Mouse (Mus musculus) heart, postnatal 36 days (tissue): ENCODE measurements around the gene Lrpap1. TPM values are rescaled to one million over a fixed set of nuclear protein-coding genes. Genes with fewer than 3 reads are reported as not detected.

ENCODE experiments used
- DNase-seq, 2 experiments: peaks; one replicate each; pipeline ENCODE4 v3.0.0; 2021 to 2022
- intact Hi-C: fragments of 180-260 bp; cut with DNase I; formaldehyde crosslinking; loops from one replicate; pipeline ENCODE4 v1.15.1; 2025
- total RNA-seq, 2 experiments: library from RNA; stranded (reverse); gene quantifications; 2 replicates each; pipeline ENCODE4 v1.2.3; 2021

Gene Lrpap1
- 10 to 100 TPM; 51.5 to 54.2 TPM for total RNA-seq

- intact Hi-C loops, result loop anchor here (10.0 kb wide), 1 partner anchor 580 kb away; the partner anchor contains the start of gene Sh3bp2
- peak; percentile 90 to 91 for DNase-seq
Measured at GRCm38 (mm10) chr5:35104960-35105921, at the start of gene Lrpap1. Gene Lrpap1 (minus strand): TSS chr5:35105766.

DNA sequence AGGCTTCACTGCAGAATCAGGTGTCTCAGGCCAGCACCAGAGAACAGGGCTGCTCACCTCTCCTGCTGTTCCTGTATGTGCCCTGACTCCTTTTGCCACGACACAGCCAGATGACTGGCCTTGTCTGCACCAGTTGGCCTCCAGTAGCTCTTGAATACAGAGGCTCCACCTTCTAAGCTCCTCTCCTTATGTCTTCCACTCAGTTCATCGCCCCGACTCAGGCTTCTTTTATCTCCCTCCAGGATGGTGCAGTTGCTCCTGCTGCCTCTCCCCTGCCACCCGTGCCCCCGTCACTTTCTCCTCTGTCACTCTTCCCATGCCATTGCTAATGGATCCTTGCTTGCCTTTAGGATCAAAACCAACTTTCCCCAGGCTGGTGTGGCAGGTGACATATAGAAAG lies 44.4 kb upstream of the Lrpap1 start:
- intact Hi-C loops, result no loop called here
- DNase-seq, result no peak

DNA sequence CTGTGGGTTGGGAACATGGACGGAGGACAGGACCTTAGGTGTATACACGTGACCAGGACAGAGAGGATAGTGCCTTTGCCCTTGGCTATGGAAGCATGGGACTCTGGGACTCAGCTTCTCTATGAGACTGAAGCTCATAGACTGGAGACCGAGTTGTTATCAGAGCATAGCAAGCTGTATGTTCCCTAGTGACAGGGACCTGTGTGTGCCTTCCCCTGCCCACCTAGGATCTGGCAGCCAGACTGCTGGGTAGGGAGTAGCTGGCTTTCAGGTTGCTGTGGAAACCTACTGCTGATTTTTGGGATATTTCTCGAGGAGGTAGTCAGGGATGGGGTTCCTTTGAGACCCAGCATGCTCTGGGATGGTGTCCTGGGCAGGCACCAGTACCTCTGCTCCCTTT lies 44.0 kb upstream of the Lrpap1 start:
- no peak for DNase-seq
- intact Hi-C loops, result no loop called here

DNA sequence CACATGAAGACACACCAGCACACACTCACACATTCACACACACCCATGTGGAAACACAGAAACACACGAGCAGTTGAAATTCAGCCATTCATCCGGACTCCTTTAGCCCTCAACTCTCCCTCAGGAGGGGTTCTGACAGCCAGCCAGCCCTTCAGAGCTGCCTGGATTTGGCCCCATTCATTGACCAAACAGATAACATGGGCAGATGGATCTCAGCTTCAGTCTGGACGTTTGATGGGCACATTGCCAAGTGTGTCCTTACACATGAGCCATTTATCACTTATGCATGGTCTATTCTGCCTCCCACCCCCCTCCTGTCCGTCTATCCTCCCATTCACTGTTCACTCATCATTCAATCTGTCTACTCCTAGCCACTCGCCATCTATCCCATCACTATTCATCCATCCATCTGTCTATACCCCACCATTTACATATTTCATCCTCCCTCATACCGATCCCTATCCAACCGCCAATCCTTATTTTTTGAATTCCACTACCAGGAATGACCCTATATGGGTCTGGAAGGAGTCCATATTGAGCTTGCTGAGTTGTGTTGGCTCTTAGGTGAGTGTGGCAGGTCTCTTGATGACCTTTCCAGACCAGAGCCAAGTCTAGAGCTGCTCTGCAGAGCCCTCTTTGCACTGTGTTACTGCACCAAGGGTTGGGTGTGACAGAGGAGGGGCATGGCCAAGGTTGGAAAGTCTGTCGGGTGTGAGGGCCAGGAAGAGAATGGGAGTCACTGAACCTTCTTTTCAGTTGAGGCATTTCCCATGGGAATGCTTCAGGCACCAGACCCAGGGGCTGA lies 42.6 kb upstream of the Lrpap1 start:
- intact Hi-C loops, result no loop called here

DNA sequence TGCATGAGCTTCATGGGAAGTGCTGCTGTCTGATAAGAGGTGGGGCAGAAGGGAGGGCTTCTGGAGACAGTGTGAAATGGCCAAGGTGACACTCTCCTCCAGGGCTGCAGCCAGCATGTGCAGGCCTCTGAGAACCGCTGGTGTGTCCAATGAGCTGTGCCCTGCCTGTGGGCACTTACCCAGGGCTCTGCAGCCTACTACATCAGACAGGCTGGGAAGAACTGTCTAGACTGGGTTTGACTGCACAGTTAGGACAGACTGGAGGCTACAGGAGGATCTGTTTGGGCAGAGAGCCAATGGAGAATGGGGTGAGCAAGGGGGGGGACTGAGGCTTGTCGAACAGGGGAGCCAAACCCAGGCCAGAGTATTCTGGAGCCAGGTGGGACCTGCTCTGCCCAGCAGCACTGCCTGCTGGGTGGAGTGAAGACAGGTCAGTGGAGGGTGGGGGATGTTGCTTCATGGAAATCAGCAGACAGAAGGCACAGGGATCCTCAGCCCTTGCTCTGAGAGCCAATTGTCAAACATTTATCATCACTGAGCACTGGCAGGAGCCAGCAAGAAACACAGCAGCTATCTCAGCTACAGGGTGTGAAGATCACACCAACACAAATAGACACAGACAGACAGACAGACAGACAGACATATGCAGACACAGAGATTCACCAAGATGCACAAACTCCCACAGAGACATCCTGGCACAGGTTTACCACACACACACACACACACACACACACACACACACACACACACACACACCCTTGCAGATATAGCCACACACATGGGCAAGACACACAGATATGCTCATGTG lies 41.8 kb upstream of the Lrpap1 start:
- intact Hi-C loops, result no loop called here
- DNase-seq, result no peak

More for the DNA sequence above, 42.6 kb upstream of the Lrpap1 start:
- no peak for DNase-seq

DNA sequence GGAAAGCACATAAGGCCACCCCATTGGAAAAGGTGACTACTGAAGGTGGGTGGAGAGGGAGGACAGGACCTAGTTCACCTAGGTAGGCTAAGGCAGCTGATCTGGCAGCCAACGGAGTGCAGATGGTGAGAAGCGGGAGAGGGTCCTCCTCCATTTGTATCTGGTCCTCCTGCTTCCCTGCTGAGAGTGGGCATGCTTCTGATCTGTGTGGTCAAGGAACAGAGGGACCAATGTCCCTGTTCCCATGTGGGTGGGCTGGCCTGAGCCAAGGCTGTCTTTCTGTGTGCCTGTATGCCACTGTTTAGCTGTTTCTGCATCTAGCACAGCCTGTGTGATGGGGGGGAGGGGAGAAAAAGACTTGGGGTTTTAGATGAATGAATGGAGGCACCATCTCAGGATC lies 41.2 kb upstream of the Lrpap1 start:
- intact Hi-C loops, result no loop called here

GRCm38 (mm10) chr5:35144716-35145115 lies 39.1 kb upstream of the Lrpap1 start:
- DNase-seq, result no peak
- intact Hi-C loops, result no loop called here

More for the DNA sequence above, 41.2 kb upstream of the Lrpap1 start:
- no peak for DNase-seq

DNA sequence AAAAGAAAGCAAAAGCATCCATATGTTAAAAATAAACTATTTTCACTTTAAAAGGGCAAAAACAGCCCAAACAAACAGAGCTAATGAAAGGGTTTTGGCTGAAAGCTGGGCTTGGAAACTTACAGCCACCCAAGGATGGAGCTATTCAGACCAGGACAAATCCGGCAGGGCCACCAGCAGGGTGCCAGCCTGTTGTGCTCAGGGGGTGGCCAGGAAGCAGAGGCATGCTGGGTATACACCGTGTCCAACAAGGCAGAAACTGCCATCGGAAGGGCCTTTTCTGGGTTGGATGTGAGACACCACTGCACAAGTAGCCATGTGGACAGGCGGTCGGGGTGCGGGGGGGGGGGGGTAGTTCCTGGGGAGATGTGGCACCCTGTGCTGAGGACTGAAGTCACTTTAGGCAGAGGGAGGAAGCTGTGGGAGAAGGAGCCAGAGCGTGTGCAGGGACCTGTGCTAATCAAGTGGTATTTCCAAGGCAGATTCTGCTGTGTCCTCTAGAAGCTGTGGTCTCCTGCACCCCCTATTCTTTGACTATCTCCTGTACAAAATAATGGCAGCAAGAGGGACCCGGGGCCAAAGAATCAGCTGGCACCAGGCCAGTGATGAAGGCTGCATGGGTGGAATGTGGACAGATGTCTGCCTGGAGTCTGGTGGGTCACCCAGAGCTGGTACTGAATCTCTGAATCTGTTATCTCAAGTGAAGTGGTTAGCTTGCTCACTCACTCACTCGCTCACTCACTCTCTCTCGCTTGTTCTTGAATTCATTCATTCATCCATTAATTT lies 38.1 kb upstream of the Lrpap1 start:
- no peak for DNase-seq
- intact Hi-C loops, result no loop called here

- intact Hi-C loops, result no loop called here
- no peak for DNase-seq
Measured at GRCm38 (mm10) chr5:35142910-35143309, 37.3 kb upstream of the Lrpap1 start.

DNA sequence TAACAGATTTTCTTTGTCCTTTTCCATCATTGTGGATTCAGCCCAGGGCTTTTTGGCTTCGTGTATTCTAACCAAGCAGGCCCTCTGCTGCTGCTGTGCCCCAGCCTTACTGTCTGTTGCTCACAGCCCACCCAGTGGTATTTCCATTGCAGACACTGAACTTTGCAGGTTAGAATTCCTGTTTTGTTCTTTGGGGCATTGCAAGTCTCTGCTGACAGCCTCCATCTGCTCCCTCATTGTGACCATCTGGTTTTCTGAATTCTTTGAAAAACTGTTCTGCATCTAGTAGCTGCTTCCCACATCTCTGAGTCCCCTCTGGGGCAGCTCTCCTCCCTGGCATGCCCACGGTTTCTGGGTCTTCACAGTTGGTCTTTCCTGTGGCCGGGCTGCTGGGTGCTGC lies 35.8 kb upstream of the Lrpap1 start:
- no peak for DNase-seq
- intact Hi-C loops, result no loop called here

DNA sequence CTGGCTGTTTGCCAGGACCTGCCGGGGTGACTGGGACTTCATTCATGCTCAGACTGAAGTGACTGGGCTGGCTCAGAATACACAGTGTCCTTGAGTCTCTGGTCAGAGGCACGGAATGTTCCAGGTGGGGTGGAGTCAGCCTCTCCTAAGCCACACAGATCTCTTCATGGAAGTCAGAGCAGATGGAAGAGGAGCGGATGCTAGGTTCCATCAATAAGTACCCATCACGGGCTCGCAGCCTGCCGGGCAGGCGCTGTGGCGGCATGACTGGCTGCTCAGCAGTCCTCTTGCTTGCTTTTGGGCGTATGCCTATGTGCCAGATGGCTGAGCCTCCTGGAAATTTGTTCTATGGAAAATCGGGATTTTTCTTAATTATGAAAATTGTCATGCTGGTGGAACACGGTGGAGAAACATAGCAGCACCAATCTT lies 32.6 kb upstream of the Lrpap1 start:
- no peak for DNase-seq
- intact Hi-C loops, result no loop called here

GRCm38 (mm10) chr5:35137510-35138182 lies 32.1 kb upstream of the Lrpap1 start:
- intact Hi-C loops, result no loop called here
- no peak for DNase-seq

DNA sequence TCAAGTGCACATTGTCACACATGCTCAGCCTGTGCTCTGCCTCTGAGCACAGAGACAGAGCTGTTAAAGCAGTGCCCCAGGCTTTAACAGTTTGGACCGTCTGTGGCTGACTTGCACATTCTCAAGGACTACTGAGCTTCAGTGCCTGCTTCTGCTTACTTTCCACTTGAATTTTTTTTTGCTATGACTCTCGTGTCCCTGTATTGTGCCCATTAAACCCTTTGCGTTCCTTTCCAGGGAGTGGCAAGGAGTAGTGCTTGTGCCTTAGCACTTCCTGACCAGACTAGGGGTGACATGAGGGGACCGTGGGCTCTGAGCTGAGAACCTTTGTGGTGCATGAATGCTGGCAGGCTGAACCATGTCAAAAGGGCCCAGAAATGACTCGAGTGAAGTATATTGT lies 30.3 kb upstream of the Lrpap1 start:
- intact Hi-C loops, result no loop called here

GRCm38 (mm10) chr5:35134286-35134685 lies 28.7 kb upstream of the Lrpap1 start:
- DNase-seq, result no peak
- intact Hi-C loops, result loop anchor here (5.0 kb wide), 2 partner anchors 82 to 213 kb away; no protein-coding TSS in a partner anchor

More for the DNA sequence above, 30.3 kb upstream of the Lrpap1 start:
- no peak for DNase-seq

DNA sequence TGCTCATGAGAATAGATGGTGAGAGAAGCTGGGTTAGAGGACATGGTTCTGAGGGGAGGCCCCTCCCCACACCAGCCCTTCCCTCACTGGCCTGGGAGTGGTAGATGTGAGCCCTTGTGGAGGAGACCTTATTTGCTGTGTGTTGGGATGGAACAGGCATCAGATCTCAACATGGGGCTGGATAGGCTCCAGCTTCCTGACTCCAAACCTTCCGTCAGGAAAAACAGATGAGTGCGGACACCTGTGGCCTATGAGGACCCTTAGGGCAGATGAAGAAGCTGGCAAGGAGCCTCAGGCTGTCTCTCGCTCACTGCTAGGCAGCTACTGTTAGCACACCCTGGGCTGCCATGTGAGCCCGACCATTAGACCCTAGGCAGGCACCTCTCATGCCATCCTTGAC lies 27.9 kb upstream of the Lrpap1 start:
- intact Hi-C loops, result loop anchor here (5.0 kb wide), 2 partner anchors 81 to 214 kb away; no protein-coding TSS in a partner anchor
- no peak for DNase-seq

DNA sequence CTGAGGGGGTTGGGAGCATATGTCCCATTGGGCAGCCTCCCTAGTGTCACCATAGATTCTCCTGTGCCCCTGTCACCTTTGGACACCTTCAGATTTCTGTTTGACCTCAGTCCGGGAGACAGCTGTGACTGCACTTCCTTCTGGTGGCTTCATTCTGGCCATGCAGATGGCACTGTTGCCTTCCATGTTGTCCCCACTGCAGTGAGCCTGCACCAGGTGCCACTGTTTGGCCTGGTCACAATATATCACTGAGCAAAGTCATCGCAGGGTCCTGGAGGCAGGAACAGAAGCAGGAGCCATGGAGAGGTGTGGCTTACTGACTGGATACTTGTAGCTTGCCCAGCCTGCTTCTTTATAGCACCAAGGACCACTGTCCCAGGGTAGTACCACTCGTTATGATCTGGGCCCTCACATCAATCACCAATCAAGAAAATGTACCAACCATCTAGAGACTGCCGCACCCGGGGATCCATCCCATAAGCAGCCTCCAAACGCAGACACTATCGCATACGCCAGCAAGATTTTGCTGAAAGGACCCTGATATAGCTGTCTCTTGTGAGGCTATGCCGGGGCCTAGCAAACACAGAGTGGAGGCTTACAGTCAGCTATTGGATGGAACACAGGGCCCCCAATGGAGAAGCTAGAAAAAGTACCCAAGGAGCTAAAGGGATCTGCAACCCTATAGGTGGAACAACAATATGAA lies 26.9 kb upstream of the Lrpap1 start:
- intact Hi-C loops, result loop anchor here (5.0 kb wide), 2 partner anchors 80 to 215 kb away; no protein-coding TSS in a partner anchor
- DNase-seq, result no peak

GRCm38 (mm10) chr5:35131773-35132172 lies 26.2 kb upstream of the Lrpap1 start:
- DNase-seq, result peak; percentile 79 to 87
- intact Hi-C loops, result loop anchor here (5.0 kb wide), 2 partner anchors 79 to 216 kb away; no protein-coding TSS in a partner anchor

DNA sequence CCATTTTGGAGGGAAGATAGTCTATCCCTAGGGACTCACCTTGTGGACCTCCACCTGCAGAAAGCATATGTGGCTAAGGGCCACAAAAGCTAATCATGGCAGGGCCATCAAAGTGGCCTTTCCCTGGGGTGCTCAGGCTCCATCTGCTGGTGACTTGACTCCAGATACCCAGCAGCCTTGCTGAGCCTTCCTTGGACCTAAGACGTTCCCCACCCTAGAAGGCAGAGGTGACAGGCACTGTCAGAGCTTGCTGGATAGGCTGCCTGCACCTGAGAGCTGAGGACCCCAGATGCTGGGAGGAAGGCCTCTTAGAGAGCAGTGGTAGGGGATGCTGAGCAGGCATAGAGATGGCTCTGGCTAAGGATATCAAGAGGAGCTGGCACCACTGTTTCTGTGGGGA lies 25.7 kb upstream of the Lrpap1 start:
- intact Hi-C loops, result loop anchor here (5.0 kb wide), 2 partner anchors 79 to 216 kb away; no protein-coding TSS in a partner anchor
- no peak for DNase-seq
